Mouse (Mus musculus) liver, embryonic 18 days (tissue): ENCODE results near the gene Vmn1r175. TPM values are rescaled to one million over a fixed set of nuclear protein-coding genes. Genes with fewer than 3 reads are reported as not detected.

ENCODE experiments used
- polyA plus RNA-seq: library from polyadenylated mRNA; depleted of rRNA; stranded (reverse); fragments of >200 nt; gene quantifications from 2 replicates; pipeline ENCODE4 v1.2.3, GENCODE M21; 2012; rRNA removed

Vmn1r175 gene
- polyA plus RNA-seq, result not detected in 2 replicates

GRCm38 (mm10) chr7:23810543-23810942 lies at the start of gene Vmn1r175:
TSS of gene Vmn1r175 (minus strand) at chr7:23810643.

GRCm38 (mm10) chr7:23837272-23837671 lies 26.8 kb upstream of the Vmn1r175 start, which contains the start of gene Vmn1r176:
TSS of gene Vmn1r176 (minus strand) at chr7:23837372.

Other genes starting within 250 kb of the Vmn1r175 start
- gene Vmn1r169, start 235.1 kb downstream of the Vmn1r175 start, polyA plus RNA-seq, result not detected in 2 replicates
- not detected in 2 replicates for gene Vmn1r170, start 204.5 kb downstream of the Vmn1r175 start, polyA plus RNA-seq
- gene Vmn1r171, start 179.9 kb downstream of the Vmn1r175 start, polyA plus RNA-seq, result not detected in 2 replicates
- not detected in 2 replicates for gene Vmn1r172, start 152.3 kb downstream of the Vmn1r175 start, polyA plus RNA-seq
- gene Vmn1r173, start 109.9 kb downstream of the Vmn1r175 start, polyA plus RNA-seq, result not detected in 2 replicates
- gene Vmn1r174, start 58.4 kb downstream of the Vmn1r175 start, polyA plus RNA-seq, result not detected in 2 replicates
- not detected in 2 replicates for gene Vmn1r176, start 26.7 kb upstream of the Vmn1r175 start, polyA plus RNA-seq
- gene Vmn1r177, start 55.8 kb upstream of the Vmn1r175 start, polyA plus RNA-seq, result not detected in 2 replicates
- not detected in 2 replicates for gene Vmn1r178, start 81.4 kb upstream of the Vmn1r175 start, polyA plus RNA-seq
- not detected in 2 replicates for gene Vmn1r179, start 116.3 kb upstream of the Vmn1r175 start, polyA plus RNA-seq
- gene Vmn1r180, start 140.0 kb upstream of the Vmn1r175 start, polyA plus RNA-seq, result not detected in 2 replicates
- gene Vmn1r181, start 164.0 kb upstream of the Vmn1r175 start, polyA plus RNA-seq, result not detected in 2 replicates
- not detected in 2 replicates for gene V1rd19, start 191.0 kb upstream of the Vmn1r175 start, polyA plus RNA-seq
- gene Vmn1r183, start 242.6 kb upstream of the Vmn1r175 start, polyA plus RNA-seq, result not detected in 2 replicates